Mouse (Mus musculus) neural tube, embryonic 11.5 days (tissue): ENCODE data around the gene Lpcat2. TPM values are rescaled to one million over a fixed set of nuclear protein-coding genes. Genes with fewer than 3 reads are reported as not detected.

Source experiments
- ATAC-seq: fragments of 200-750 bp; cut with Nextera tagmentation; 2 replicates; pipeline ENCODE4 v1.8.0; 2017; ENCODE audit warnings: moderate number of reproducible peaks, mild to moderate bottlenecking, moderate TSS enrichment, moderate library complexity; ENCODE audit not compliant: insufficient read depth, low FRiP score, low TSS enrichment
- DNase-seq: peaks from one replicate; pipeline ENCODE4 v3.0.0-alpha.2; 2015; ENCODE audit warnings: low spot score
- H3K27ac ChIP-seq: fragments of 300-500 bp; sonication (generic); 2 replicates; pipeline ENCODE4 v1.5.1; 2014; ENCODE audit warnings: low read depth, mild to moderate bottlenecking, low read length
- H3K27me3 ChIP-seq: fragments of 300-500 bp; sonication (generic); 2 replicates; pipeline ENCODE4 v1.6.1; 2014; ENCODE audit warnings: mild to moderate bottlenecking, low read length, mixed read lengths; ENCODE audit not compliant: control insufficient read depth, insufficient read depth
- H3K36me3 ChIP-seq: fragments of 300-500 bp; sonication (generic); 2 replicates; pipeline ENCODE4 v1.6.1; 2014; ENCODE audit warnings: mild to moderate bottlenecking, low read length, moderate library complexity, mixed read lengths; ENCODE audit not compliant: control insufficient read depth, insufficient read depth
- H3K4me1 ChIP-seq: fragments of 300-500 bp; sonication (generic); 2 replicates; pipeline ENCODE4 v1.6.1; 2014; ENCODE audit warnings: low read length, mixed read lengths; ENCODE audit not compliant: control insufficient read depth, insufficient read depth
- H3K4me2 ChIP-seq: fragments of 300-500 bp; sonication (generic); 2 replicates; pipeline ENCODE4 v1.6.1; 2014; ENCODE audit warnings: low read depth, mild to moderate bottlenecking, moderate library complexity
- H3K4me3 ChIP-seq: fragments of 300-500 bp; sonication (generic); 2 replicates; pipeline ENCODE4 v1.5.1; 2014; ENCODE audit warnings: low read depth, low read length
- H3K9ac ChIP-seq: fragments of 300-500 bp; sonication (generic); 2 replicates; pipeline ENCODE4 v1.6.1; 2014; ENCODE audit warnings: mild to moderate bottlenecking, low read length
- H3K9me3 ChIP-seq: fragments of 300-500 bp; sonication (generic); 2 replicates; pipeline ENCODE4 v1.6.1; 2016; ENCODE audit warnings: low read length; ENCODE audit not compliant: control insufficient read depth
- WGBS: fragments of 180-500 bp; shearing (Covaris S2); extraction: QIAGEN DNeasy Blood & Tissue Kit; methylation state at CpG from one replicate; pipeline ENCODE4 v1.1.7; 2014; 5-methylcytosine and 5-hydroxymethylcytosine counted together
- polyA plus RNA-seq: library from polyadenylated mRNA; unstranded; fragments of >200 nt; fragmentation: Nextera tagmentation; extraction: Ambion mirVana; gene quantifications from 2 replicates; pipeline ENCODE4 v1.2.1, GENCODE M21; 2014

The Lpcat2 gene
- polyA plus RNA-seq, 1 experiment from 2014 or later, result 4.4 TPM

- peak overlapping the region; percentile 20; the same call in 1 of the 2 replicates for H3K27ac ChIP-seq
- H3K36me3 ChIP-seq, result no peaks in the 10 kb centered on the region
- WGBS, result 47% methylated on average over 9 of the region's 9 CpGs
- H3K9me3 ChIP-seq, result no peaks in the 10 kb centered on the region; the same call in 1 of the 2 replicates
- peak; percentile 32 for DNase-seq
- peaks cover 3% of the 10 kb centered on the region; the same call in 1 of the 2 replicates for H3K4me1 ChIP-seq
- H3K4me2 ChIP-seq, result 0 out of 2 replicates have a peak overlapping the region, but pooled peaks have one; percentile 15
- no peak overlapping the region for H3K4me3 ChIP-seq
- H3K27me3 ChIP-seq, result no peaks in the 10 kb centered on the region
- H3K9ac ChIP-seq, result no peak overlapping the region
- ATAC-seq, result no peak
Observed at GRCm38 (mm10) chr8:92847299-92847698, 7.8 kb upstream of the Lpcat2 start.

GRCm38 (mm10) chr8:92849261-92849660 is 5.9 kb upstream of the Lpcat2 start:
- Histone ChIP-seq H3K27me3 (no peaks in the 10 kb centered on the region), H3K9me3 (no peaks in the 10 kb centered on the region), H3K36me3 (no peaks in the 10 kb centered on the region), H3K4me2 (no peak overlapping the region), H3K27ac (no peak overlapping the region), H3K4me3 (no peak overlapping the region), H3K9ac (no peak overlapping the region), H3K4me1 (peaks cover 3% of the 10 kb centered on the region; the same call in 1 of the 2 replicates)
- 38% methylated on average over 6 of the region's 6 CpGs for WGBS
- DNase-seq (no peak), ATAC-seq (no peak)

- H3K9me3 ChIP-seq, result no peaks in the 10 kb centered on the region
- no peaks in the 10 kb centered on the region for H3K27me3 ChIP-seq
- no peak for ATAC-seq
- no peaks in the 10 kb centered on the region for H3K36me3 ChIP-seq
- H3K4me3 ChIP-seq, result no peak overlapping the region
- H3K4me1 ChIP-seq, result peaks cover 3% of the 10 kb centered on the region; the same call in 1 of the 2 replicates
- no peak for DNase-seq
- H3K4me2 ChIP-seq, result no peak overlapping the region
- H3K27ac ChIP-seq, result no peak overlapping the region
- H3K9ac ChIP-seq, result no peak overlapping the region
- 73% methylated on average over 4 of the region's 4 CpGs for WGBS
Observed at GRCm38 (mm10) chr8:92850239-92850638, 4.9 kb upstream of the Lpcat2 start.

- DNase-seq, result no peak
- peaks cover 3% of the 10 kb centered on the region; the same call in 1 of the 2 replicates for H3K4me1 ChIP-seq
- H3K27ac ChIP-seq, result no peak overlapping the region
- no peak overlapping the region for H3K4me2 ChIP-seq
- no peak for ATAC-seq
- 84% methylated on average over 3 of the region's 3 CpGs for WGBS
- no peaks in the 10 kb centered on the region for H3K27me3 ChIP-seq
- H3K9me3 ChIP-seq, result no peaks in the 10 kb centered on the region
- no peaks in the 10 kb centered on the region for H3K36me3 ChIP-seq
- H3K9ac ChIP-seq, result no peak overlapping the region
- no peak overlapping the region for H3K4me3 ChIP-seq
Observed at GRCm38 (mm10) chr8:92851381-92851780, 3.8 kb upstream of the Lpcat2 start.

- no peaks in the 10 kb centered on the region for H3K36me3 ChIP-seq
- 57% methylated on average over 18 of the region's 18 CpGs for WGBS
- DNase-seq, result no peak
- H3K27me3 ChIP-seq, result no peaks in the 10 kb centered on the region
- no peaks in the 10 kb centered on the region for H3K9me3 ChIP-seq
- H3K4me1 ChIP-seq, result peaks cover 3% of the 10 kb centered on the region; the same call in 1 of the 2 replicates
- no peak overlapping the region for H3K27ac ChIP-seq
- H3K4me3 ChIP-seq, result no peak overlapping the region
- H3K9ac ChIP-seq, result no peak overlapping the region
- no peak overlapping the region for H3K4me2 ChIP-seq
- ATAC-seq, result no peak
Observed at GRCm38 (mm10) chr8:92853188-92853983, 1.8 kb upstream of the Lpcat2 start.

- H3K9ac ChIP-seq, result no peak overlapping the region
Observed at GRCm38 (mm10) chr8:92854673-92855072, 466 bp upstream of the Lpcat2 start.

GRCm38 (mm10) chr8:92856273-92856986 is 1.3 kb downstream of the Lpcat2 start:
- no peak overlapping the region for H3K9ac ChIP-seq
- no peaks in the 10 kb centered on the region for H3K9me3 ChIP-seq
- no peak for DNase-seq
- H3K27me3 ChIP-seq, result no peaks in the 10 kb centered on the region
- no peaks in the 10 kb centered on the region for H3K4me1 ChIP-seq
- 93% methylated on average over 7 of the region's 7 CpGs for WGBS
- no peak overlapping the region for H3K4me2 ChIP-seq
- H3K36me3 ChIP-seq, result no peaks in the 10 kb centered on the region
- no peak for ATAC-seq
- H3K4me3 ChIP-seq, result no peak overlapping the region
- no peak overlapping the region for H3K27ac ChIP-seq

More at GRCm38 (mm10) chr8:92854673-92855072, 466 bp upstream of the Lpcat2 start:
- Histone ChIP-seq H3K4me1 (peaks cover 3% of the 10 kb centered on the region; the same call in 1 of the 2 replicates), H3K4me2 (no peak overlapping the region), H3K36me3 (no peaks in the 10 kb centered on the region), H3K4me3 (no peak overlapping the region), H3K9me3 (no peaks in the 10 kb centered on the region), H3K27ac (no peak overlapping the region), H3K27me3 (no peaks in the 10 kb centered on the region)
- DNase-seq (no peak), ATAC-seq (no peak)
- WGBS, result 85% methylated on average over 3 of the region's 3 CpGs

GRCm38 (mm10) chr8:92858475-92859182 is 3.5 kb downstream of the Lpcat2 start:
- no peaks in the 10 kb centered on the region for H3K36me3 ChIP-seq
- no peak for DNase-seq
- 85% methylated on average over 14 of the region's 14 CpGs for WGBS

More at GRCm38 (mm10) chr8:92858475-92859182, 3.5 kb downstream of the Lpcat2 start:
- Histone ChIP-seq H3K9ac (no peak overlapping the region), H3K4me1 (no peaks in the 10 kb centered on the region), H3K27ac (no peak overlapping the region), H3K4me2 (no peak overlapping the region), H3K9me3 (no peaks in the 10 kb centered on the region), H3K4me3 (no peak overlapping the region), H3K27me3 (no peaks in the 10 kb centered on the region)
- ATAC-seq, result no peak
